Mouse (Mus musculus) induced T-regulatory cell, adult 2 months (primary cell): Measurements from ENCODE around the gene Bace1.

ENCODE experiments used
- DNase-seq: peaks from one replicate; pipeline ENCODE4 v3.0.0-alpha.2; 2012; ENCODE audit warnings: low read depth

Bace1 gene

GRCm38 (mm10) chr9:45838434-45839138 is at the start of gene Bace1:
Gene Bace1, plus strand, starts transcription at chr9:45838580.
- DNase-seq = no peak

GRCm38 (mm10) chr9:45791456-45792142 is 46.8 kb upstream of the Bace1 start:
- DNase-seq = no peak

- no peak for DNase-seq
These were observed 46.1 kb upstream of the Bace1 start for GRCm38 (mm10) chr9:45792235-45792634.

GRCm38 (mm10) chr9:45793697-45794096 is 44.7 kb upstream of the Bace1 start:
- no peak for DNase-seq

GRCm38 (mm10) chr9:45795722-45796121 is 42.7 kb upstream of the Bace1 start:
- no peak for DNase-seq

- no peak for DNase-seq
These were observed 41.1 kb upstream of the Bace1 start for GRCm38 (mm10) chr9:45797271-45797670.

- no peak for DNase-seq
These were observed 39.8 kb upstream of the Bace1 start for GRCm38 (mm10) chr9:45798467-45799164.

- DNase-seq = no peak
These were observed 39.0 kb upstream of the Bace1 start for GRCm38 (mm10) chr9:45799402-45799801.

GRCm38 (mm10) chr9:45803070-45803774 is 35.2 kb upstream of the Bace1 start:
- no peak for DNase-seq

GRCm38 (mm10) chr9:45806847-45807246 is 31.5 kb upstream of the Bace1 start:
- DNase-seq = no peak

- no peak for DNase-seq
These were observed 31.0 kb upstream of the Bace1 start for GRCm38 (mm10) chr9:45807337-45807736.

- DNase-seq = no peak
These were observed 30.6 kb upstream of the Bace1 start for GRCm38 (mm10) chr9:45807761-45808160.

GRCm38 (mm10) chr9:45811946-45812345 is 26.4 kb upstream of the Bace1 start:
- no peak for DNase-seq

GRCm38 (mm10) chr9:45815113-45815512 is 23.3 kb upstream of the Bace1 start:
- DNase-seq = no peak

- DNase-seq = no peak
These were observed 22.9 kb upstream of the Bace1 start for GRCm38 (mm10) chr9:45815525-45815924.

- peak; percentile 22 for DNase-seq
These were observed 19.9 kb upstream of the Bace1 start for GRCm38 (mm10) chr9:45818406-45819011.

GRCm38 (mm10) chr9:45827663-45828290 is 10.6 kb upstream of the Bace1 start:
- no peak for DNase-seq

- DNase-seq = peak; percentile 92
These were observed 10.0 kb upstream of the Bace1 start, which contains the start of gene Cep164 for GRCm38 (mm10) chr9:45828291-45828963. Gene Cep164, minus strand, starts transcription at chr9:45828691.

GRCm38 (mm10) chr9:45829107-45829506 is 9.3 kb upstream of the Bace1 start:
- peak; percentile 92 for DNase-seq

GRCm38 (mm10) chr9:45832898-45833297 is 5.5 kb upstream of the Bace1 start:
- DNase-seq = no peak

- no peak for DNase-seq
These were observed 4.9 kb upstream of the Bace1 start for GRCm38 (mm10) chr9:45833461-45833860.
